Mouse (Mus musculus) adrenal gland, adult 18-20 months (tissue): Measurements from ENCODE around the gene Usp44. TPM values are rescaled to one million over a fixed set of nuclear protein-coding genes. Genes with fewer than 3 reads are reported as not detected.
"Not testable (repeated sequence)": the region's sequence is repeated elsewhere in the genome, so short reads cannot be mapped to it uniquely, and the experiment has no call there.

Experiments used
- DNase-seq, 2 experiments: peaks; one replicate each; pipeline ENCODE4 v3.0.0; 2021 to 2022; ENCODE audit warnings: low spot score in 2 of 2
- long read RNA-seq, 2 experiments: library from polyadenylated mRNA; stranded (forward); transcript quantifications; one replicate each; pipeline ENCODE4 v2.0.0; 2021
- total RNA-seq, 2 experiments: library from RNA; stranded (reverse); gene quantifications; 1 replicate in 1 of 2; 2 replicates in 1 of 2; pipeline ENCODE4 v1.2.3; 2021

Gene Usp44
- not detected for total RNA-seq
- long read RNA-seq, experiment 1, result 0 reads
- long read RNA-seq, experiment 2, result 0 reads

DNA sequence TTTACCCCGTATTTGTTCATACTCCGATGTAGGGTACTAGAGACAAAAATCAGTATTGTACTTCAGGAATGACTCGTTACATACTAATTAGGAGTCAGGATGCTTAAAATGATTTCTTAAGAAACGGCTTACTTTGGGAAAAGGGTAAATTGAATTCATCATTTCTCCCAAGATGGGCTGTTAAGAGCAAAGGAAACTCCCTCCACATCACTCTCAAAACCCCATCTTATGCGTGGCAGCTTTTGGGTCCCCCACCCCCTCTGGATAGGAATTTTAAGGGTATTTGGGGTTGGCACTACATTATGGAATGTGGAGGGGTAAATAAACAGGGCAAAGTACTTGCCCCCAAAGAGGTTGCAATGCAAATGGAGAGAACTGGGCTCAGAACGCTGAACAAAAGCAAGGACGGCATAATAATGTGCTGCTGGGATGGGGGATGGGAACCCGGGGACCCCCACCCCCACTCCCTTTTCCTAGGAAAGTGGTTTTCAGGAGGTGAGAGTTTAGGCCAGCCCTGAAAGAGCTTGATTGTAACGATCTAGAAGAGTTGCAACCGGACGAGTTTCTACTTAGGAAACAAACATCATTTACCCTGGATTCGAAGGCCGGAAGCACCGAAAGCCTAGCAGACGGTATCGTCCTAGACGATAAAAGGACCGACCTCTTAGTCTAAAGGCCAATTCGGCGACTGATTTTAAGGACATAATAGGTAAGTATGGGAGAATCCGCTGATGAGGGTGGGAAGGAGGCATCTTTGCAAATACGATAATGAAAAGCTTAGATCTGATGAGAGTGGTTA, at the start of gene Usp44:
TSS of gene Usp44 (plus strand) at position 625 of the 799 bp plus-strand sequence.
- no peak for DNase-seq

DNA sequence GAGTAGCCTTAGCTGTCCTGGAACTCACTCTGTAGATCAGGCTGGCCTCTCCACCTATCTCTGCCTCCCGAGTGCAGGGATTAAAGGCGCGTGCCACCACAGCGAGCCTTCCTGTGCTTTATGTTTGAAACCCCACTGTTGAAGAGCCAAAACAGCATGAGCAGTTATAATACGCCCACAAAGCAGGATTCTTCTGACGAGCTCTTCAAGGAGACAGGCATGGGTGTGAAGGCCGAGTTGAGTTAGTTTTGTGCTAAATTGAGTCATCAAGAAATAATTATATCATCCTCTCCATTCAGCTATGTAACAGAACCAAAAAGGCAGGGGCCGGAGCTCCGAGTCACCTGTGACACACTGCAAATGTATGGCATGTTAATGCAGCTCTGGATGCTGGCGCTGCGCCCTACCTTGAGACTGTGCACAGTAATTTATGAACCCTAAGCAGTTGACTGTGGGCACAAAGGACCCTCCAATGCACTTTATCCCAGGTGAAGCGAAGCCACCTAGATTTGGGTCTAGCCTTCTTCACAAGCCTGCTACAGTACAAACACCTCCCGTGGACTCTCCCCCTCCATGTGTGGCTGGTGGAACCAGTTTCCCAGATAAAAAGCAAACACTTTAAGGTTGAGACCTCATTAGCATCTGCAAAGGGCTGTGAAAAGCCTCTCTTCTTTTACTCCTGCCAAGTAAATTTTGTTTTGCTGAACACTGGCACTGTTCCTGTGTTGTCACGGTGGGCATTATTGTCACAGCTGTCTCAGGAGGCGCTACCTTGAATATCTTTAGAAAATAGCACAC, 47.9 kb upstream of the Usp44 start:
- DNase-seq, result no peak

DNA sequence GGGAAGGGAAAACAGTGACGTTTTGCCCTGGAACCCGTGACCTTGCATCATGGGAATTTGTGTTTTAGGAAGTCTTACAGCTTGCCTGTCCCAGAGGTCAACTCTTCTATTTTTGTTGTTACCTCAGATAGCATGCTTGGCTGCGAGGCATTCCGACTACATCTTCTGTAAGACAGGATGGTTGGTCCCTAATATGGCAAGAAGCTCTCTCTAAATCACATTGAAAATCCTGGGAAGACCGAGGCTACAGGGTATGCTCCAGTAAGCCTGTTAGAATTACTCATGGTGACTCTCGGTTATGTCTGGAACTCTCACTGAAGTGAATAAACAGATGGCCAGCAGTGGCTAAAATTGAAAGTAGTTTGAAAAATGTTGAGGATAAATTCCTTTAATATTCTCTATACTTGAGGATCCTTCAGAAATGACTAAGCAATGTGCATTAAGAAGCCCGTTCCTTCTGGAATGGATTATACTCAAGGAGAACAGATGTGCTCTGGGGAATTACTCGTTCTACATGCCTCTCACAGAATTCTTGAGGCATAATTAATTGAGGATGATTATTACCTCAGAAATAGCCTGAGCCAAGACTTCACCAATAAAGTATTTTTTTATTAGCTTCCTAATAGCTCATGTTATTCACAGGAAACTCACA, 31.5 kb upstream of the Usp44 start:
- DNase-seq, result no peak

DNA sequence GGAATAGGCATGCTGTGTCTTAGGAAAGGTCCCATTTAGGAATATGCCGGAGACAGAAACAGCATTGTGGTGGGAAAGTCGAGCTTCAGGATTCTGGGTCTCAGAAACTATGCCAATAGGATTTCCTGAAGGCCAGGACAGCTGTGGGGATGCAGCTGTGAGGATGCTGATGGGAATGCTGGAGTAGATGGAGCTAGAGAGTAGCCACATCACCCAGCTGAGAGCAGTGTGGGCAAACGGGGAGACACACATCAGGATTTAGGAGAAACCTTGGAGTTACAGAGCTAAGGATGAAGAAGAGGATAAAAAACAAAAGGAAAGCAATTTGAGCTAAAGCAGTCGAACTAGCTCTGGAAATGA, 31.0 kb upstream of the Usp44 start:
- no peak for DNase-seq

DNA sequence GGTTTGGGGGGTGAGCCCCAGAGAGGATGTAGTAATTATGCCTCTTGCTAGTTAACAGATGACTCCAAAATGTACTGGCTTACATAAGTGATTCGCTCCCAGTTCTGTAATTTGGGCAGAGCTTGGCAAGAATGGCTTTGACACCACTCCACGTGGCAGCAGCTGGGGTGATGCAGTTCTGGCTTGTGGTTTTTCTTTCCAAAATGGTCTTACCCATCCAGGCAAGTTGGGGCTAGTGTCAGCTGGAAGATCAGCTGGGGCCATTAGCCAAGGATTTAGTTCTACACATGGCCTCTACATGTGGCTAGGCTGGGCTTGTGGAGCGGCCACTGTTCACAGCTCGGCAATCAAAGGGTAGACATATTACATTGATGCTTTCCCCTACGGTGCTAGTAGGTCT, 30.5 kb upstream of the Usp44 start:
- DNase-seq, result no peak

DNA sequence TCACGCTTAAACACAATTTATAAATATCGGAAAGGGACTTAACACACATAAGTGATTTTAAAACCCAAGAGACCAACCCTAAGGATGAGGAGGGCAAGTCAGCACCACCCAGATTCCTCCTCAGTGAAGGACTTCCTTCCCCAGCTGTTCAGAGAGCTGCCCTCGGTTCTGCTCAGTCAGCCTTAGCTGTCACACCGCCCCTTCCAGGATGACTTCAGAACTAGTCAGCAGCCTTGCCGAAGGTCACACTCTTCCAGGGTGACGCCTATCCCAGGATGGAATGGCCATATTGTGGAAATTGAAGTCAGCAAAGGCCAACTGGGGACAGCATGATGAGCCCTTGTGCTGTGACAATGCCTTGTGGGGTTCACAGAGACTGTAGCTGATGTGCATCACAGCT, 28.2 kb upstream of the Usp44 start:
- peak in 1 of 2 experiments; percentile 62 for DNase-seq

DNA sequence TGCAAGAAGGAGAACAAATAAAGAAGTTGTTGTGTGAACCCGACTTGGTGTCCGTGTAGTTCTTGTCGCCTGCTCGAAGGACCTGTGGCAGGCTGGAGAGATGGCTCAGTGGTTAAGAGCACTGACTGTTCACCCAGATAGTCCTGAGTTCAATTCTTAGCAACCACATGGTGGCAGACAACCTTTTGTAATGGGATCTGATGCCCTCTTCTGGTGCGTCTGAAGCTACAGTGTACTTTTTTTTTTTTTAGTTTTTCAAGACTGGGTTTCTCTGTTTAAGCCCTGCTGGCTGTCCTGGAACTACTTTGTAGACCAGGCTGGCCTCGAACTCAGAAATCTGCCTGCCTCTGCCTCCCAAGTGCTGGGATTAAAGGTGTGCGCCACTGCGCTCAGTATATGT, 21.9 kb upstream of the Usp44 start:
- DNase-seq, result not testable (repeated sequence)

DNA sequence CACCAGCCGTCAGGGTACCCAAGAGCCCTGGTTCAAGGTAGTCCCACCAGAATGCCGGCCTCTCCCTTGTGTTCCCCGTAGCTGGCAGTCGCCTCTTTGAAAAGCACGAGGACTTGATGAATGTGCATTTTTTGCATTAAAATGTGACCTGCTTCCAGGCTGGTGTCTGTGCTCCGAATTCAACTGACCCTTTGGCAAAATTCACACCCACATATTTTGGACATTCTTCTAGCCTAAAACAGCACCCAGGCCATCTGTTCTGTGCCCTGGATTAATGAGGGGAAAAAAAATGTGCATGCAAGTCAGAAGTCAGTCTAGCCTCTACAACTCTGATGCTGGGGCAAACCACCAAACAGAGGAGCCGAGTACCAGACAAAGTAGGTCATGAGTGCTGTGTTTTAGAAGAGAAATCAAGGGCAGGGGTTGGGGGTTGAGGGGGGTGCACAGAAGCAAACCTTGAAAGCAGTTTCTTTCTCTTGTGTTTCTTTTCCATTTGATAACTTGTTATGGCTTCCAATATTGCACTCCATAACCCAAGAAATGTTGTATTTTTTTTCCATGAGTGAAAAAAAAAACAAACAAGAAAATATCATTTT, 20.7 kb upstream of the Usp44 start:
- DNase-seq, result no peak

DNA sequence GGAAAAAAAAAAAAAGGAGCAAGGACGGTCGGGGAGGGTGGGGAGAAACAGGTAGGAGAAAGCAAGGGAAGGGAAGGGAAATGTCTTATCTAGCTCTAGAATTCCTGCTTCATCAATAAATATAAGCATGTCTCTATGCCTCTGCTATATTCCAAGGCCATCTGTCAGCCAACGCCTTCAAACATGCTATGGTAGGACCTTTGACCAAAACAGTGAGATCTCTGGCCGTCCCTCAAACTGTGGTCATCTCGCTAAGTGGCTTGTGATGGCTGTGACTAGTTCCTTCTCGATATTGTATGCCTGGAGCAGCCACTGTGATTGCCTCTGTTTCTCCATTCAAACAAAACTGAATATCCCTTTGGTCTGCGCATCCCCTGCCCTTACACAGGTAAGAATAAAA, 19.3 kb upstream of the Usp44 start:
- no peak for DNase-seq

DNA sequence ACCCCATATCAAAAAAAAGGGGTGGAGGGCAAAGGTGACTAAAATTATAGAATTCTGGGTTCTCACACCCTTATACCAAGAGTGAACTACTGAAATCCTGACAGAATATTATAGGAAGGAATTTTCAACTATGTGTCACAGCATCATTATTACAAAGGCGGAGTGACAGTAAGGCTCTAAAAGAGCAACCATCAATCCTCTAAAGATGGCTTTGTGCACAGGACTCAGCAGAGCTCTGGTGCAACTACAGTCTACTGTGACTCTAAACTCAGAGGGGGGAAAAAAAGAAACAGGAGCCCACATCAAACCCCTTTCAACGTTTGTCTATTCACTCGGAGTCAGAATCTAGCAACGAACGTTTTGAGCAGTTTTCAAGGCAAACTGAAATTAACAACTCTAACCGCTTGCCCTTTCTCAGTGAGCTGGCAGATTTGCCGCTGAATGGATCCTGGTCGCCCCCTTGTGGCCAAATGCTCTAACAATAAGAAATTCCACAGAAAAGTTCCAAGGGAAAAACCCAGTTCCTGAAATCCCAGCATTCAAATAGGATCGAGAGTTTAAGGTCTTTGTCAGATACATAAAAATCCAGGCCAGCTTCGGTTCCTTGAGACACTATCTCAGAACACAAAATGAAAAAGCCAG, 18.5 kb upstream of the Usp44 start:
- peak; percentile 74 to 83 for DNase-seq

DNA sequence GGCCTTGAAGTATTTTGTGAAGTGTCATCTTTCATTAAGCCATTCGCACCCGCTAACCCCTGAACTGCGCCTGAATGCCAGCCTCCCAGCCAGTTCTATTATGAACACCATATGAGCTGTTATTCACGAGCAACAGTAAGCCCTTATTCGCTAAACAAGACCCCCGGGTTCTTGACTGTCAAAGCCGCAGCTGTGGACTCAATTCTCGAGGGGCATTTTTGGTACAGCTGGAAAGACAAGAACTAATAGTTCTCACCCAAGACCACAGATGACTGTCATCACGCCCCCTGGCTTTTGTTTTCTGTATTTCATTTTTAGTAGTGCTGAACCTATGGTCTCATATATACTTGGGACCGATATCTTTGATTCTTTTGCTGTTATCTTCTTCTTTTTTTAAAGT, 17.6 kb upstream of the Usp44 start:
- no peak for DNase-seq

DNA sequence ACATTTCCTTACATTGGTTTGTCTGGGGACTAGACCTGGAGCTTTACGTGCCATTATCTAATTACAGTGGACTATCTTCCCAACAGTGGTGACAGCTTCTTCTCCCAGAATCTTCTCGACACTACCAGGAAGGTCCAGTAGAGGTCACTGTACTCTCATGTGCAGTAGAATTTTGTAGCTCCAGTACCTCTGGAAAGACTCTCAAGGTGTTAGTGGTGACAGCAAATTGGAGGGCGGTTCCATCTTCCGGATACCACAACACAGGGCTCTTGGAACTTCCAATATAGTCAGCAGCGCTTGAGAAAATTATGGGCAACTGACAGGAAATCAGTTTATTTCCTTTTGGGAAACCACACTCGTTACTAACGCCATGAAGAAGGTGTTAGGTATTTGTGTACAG, 12.7 kb upstream of the Usp44 start:
- DNase-seq, result peak; percentile 63 to 69

DNA sequence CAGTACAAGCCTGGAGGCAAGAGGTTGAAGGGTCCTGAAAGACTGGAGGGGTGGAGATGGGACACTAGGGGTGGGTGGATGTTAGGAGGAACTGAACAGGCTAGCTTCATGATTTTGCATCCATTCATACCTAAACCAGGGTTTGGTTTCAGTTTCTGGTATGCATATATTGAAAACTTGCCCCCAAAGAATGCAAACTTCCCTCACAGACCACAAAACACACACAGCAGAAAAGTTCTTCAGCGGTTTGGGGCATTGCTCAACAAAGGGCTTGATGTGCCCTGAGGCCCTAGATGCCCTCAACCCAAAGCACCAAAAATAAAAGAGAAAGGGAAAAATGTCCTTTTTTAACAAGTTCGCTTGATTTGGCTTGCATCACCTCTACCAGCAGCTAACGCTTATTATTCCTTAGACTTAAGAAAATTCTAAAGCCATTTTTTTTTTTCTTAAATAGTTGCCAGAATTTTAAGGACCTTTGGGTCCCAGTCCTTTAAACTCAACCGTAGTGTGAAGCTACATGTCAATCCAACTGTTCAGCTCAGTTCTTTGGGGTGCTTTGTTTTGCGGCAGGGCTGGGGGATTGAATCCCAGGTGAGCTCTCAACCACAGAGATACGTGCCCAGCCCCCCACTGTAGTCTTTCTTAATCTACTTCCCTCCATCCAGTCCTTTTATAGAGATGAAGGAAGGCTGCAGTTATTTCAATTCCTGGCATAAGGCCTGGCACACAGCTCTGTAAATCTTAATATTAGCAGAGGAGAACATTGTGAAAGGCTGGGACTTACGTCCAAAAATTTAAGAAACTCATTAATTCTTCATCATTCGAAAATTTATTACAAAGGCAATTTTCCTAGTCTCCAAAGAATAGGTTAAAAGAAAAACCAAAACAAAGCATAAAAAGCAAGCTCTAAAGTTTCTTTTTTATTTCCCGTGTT, 1.2 kb upstream of the Usp44 start:
- DNase-seq, result no peak

DNA sequence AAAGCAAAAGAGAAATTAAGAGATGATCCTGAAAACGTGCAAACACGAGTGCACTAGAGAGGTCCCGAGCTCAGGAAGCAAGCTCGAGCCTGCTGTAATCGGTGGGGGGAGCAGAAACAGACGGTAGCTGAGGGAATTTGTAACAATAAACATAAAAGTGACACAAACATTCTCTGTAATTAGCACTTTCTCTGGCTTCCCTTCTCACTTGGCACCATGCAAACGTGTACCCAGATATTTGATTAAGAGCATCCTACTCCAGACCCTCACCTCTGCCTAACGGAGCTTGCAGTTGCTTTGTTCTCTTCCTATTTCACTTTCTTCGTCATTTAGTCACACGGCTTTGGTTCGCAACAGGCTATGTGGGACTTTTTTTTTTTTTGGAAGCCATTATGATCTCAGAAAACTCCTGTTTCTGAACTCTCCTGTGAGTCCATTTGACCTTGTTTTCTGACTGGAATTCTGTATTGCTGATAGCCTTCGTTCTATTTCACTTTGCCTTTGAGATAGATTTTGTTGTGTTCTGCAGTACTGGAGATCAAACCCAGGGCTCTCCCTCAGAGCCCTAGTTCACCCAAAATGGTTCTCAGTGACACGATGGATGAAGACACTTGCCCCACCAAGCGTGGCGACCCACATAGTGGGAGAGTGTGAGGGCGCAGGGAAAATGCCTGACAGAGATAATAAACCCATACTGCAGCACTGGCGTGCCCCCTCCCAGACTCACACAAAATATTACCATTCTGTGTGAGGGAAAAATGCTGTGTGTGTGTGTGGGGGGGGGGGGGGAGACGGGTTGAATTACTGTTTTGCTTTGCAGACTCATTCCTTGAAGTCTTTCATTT, 597 bp downstream of the Usp44 start:
- DNase-seq, result no peak

DNA sequence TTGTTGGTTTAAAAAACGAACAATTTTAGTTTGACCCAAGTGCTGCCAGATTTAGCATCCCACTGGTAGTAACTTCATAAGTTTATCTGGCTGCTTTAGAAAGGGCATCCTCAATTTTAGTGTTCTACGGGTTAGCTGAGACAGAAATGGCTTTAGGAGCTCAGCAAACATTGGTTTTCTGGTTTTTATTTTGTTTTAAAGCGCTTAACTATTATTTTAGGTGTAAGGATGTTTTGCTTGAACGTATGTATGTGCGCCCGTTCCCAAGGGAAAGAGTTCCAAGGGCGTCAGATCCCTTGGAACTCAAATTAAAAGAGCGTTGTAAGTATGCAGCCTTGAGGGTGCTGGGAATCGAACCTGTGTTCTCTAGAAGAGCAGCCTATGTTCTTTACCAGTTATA, 1.5 kb downstream of the Usp44 start:
- no peak for DNase-seq

DNA sequence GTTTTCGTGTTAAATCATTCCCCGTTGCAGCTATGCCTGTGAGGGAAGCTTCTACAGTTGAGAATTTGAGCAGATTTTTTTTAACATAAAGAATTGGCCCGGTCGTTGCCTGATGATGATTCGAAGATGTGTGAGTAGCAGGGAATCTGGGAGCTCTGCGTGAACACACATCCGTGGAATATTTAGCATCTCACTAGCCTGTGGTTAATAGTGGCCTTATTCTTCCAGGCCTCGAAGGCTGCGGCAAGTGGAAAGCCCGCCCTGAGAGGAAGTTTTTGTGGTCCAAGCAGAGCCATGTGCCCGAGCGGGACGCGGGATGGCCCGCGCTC, 2.0 kb downstream of the Usp44 start:
- DNase-seq, result no peak

DNA sequence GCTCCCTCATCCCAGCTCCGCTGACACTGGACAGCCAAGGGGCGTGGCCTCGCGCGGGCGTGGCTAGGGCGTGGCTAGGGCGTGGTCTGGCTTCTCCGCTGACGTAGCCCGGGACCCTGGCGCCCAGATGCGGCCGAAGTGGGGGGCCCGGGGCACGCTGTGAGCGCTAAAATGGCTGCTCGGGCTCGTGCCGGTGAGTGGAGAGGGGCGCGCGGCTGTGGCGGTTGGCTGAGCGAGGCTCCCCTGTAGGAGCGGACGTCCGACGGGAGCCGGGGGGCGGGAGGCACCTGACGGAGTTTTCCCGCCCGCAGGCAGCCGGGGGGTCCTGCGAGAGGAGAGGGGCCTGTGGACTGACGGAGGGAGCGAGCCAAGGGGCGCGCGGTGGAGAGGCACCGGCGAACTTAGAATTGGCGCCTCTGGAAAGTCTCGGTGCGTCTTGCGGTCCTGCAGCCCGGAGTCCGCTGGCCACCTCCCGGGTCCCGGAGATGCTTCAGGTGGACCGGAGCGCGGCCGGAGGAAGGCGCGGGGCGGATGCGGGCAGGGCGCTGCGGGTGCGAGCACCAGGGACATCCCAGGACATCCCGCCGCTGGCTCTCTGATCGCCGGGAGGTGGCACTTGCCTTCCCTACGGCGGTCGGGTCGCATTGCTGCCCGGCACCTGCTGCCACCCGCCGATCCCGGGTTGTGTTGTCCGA, 2.5 kb downstream of the Usp44 start:
- DNase-seq, result peak; percentile 70 to 73

DNA sequence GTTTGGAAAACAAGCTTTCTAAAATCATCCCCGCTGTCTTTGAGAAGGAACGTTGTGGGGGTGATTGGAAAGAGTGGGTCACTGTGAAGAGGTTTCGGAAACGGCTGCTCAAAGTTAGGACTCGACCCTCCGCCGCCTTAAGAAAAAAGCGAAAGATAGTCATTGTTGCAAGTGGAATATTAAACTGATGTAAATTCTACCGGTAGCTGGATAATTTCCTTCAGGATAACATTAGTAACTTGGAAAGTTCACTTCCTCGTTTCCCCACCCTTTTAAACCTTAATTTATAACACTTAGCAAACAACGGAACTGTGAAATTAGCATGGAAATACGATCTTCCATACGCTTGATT, 3.0 kb downstream of the Usp44 start:
- no peak for DNase-seq

DNA sequence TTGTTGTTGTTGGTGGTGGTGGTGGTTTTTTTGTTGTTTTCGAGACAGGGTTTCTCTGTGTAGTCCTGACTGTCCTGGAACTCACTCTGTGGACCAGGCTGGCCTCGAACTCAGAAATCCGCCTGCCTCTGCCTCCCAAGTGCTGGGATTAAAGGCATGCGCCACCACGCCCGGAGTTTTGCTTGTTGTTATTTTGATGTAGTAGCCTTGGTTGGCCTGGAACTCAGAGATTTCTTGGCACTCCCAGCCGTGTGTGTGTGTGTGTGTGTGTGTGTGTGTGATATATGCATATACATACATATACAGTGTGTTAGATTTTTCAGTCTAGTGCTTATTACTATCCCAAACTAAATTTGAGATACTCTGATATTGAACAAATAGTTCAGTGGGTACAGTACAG, 3.8 kb downstream of the Usp44 start:
- not testable (repeated sequence) for DNase-seq
